Mouse (Mus musculus): ENCODE results near the gene Epb41l5. TPM values are rescaled to one million over a fixed set of nuclear protein-coding genes. Genes with fewer than 3 reads are reported as not detected.
A peak's percentile ranks its signal among the peaks of the same experiment; 100 is the strongest.

Gene Epb41l5
- 1.1 and 1.6 TPM in 2 replicates for polyA plus RNA-seq (2012; rRNA removed)

DNA sequence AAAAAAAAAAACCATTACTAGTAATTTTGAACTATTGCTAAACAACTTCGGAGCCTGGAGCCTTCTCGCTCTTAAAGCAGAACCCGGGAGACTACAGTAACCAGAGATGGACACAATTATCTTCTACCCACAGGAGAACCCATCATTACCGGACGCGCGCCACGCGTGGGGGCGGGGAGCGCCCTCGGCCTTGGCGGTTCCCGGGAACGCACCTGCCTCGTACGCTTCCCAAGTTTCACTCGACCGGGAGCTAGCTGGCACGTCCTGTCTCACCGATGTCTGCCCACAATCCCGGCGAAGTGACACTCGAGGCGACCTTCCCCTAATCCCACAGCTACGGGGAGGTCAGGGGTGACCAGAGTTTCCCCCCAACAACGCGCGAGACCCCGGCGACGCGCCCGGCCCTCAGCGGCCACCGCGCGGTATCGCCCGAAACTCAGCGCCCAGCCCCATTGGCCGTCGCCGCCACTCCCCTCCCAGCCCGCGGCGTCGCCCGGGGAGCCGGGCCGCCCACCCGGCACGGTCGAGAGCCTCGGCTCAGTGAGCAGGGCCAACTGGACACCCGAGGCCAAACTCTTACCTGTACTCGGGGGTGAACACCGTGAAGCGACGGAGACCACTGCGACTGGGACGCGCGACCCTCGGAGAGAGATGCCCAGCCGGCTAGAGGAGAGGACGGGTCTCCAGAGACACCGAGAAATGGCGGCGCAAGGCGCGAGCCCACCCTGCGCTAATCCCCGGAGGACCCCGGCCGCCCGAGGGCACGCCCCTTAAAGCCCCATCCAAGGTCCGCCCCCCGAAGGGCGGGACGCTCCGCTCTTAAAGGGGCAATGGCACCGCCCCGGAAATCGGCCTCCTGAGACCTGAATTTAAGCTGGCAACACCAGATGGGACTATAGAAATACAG lies at the start of gene Epb41l5:
TSS of gene Epb41l5 (minus strand) at position 796 of the 907 bp plus-strand sequence.
- WGBS, result under 1% methylated on average over 86 of the region's 86 CpGs
- no peak within 1 kb of the TSS for H3K27ac ChIP-seq (ENCODE audit: control insufficient read depth, insufficient read depth, low read length)
- H3K4me1 ChIP-seq (replicated peaks; ENCODE audit: control insufficient read depth, insufficient read depth, low read length), result peaks cover 3% of the 10 kb centered on the region; the same call in 1 of the 2 replicates
- TF ChIP-seq CTCF (IDR thresholded peaks at IDR 0.05; ENCODE audit: borderline replicate concordance, control insufficient read depth, extremely low read depth, insufficient read depth, low read length, poor library complexity), result 0 out of 2 replicates have a peak, but pooled peaks have one; percentile 11
- no peak for TF ChIP-seq POLR2A (IDR thresholded peaks at IDR 0.05; ENCODE audit: control insufficient read depth, extremely low read depth, insufficient read depth, low read length, poor library complexity)
- peak; percentile 82 for DNase-seq
- no peaks in the 10 kb centered on the region for H3K36me3 ChIP-seq (ENCODE audit: control insufficient read depth, insufficient read depth, low read length)
- no peaks in the 10 kb centered on the region; the same call in 1 of the 2 replicates for H3K27me3 ChIP-seq (ENCODE audit: control insufficient read depth, insufficient read depth, low read length)
- H3K4me3 ChIP-seq (ENCODE audit: control insufficient read depth, insufficient read depth, low read length), result peak within 1 kb of the TSS; percentile 54

DNA sequence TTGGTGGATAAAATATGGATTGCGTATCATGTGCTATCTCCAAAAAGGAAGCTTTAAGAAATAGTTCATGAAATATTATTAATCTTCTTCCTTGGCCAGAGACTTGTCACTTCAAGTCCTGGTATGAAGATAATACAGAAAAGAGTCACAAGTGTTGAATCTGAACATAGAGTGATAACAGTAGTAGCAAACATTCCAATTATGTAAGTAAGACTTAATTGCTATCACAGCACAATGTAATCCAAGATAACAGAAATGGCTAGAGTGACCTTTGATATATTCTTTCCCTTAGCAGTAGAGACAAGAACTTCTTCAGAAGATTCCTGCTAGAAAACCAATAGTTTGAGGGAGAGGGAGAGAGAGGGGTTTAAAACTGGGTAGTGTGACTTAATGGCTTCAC lies 48.1 kb upstream of the Epb41l5 start:
- H3K27me3 ChIP-seq (ENCODE audit: control insufficient read depth, insufficient read depth, low read length), result no peaks in the 10 kb centered on the region
- peaks cover 3% of the 10 kb centered on the region; the same call in 1 of the 2 replicates for H3K36me3 ChIP-seq (ENCODE audit: control insufficient read depth, insufficient read depth, low read length)
- no peaks in the 10 kb centered on the region for H3K4me1 ChIP-seq (replicated peaks; ENCODE audit: control insufficient read depth, insufficient read depth, low read length)
- 96% methylated on average over 1 of the region's 1 CpGs for WGBS
- TF ChIP-seq CTCF (IDR thresholded peaks at IDR 0.05; ENCODE audit: borderline replicate concordance, control insufficient read depth, extremely low read depth, insufficient read depth, low read length, poor library complexity) (no peak), POLR2A (IDR thresholded peaks at IDR 0.05; ENCODE audit: control insufficient read depth, extremely low read depth, insufficient read depth, low read length, poor library complexity) (no peak)
- no peak overlapping the region for H3K4me3 ChIP-seq (ENCODE audit: control insufficient read depth, insufficient read depth, low read length)
- no peak overlapping the region for H3K27ac ChIP-seq (ENCODE audit: control insufficient read depth, insufficient read depth, low read length)
- no peak for DNase-seq

DNA sequence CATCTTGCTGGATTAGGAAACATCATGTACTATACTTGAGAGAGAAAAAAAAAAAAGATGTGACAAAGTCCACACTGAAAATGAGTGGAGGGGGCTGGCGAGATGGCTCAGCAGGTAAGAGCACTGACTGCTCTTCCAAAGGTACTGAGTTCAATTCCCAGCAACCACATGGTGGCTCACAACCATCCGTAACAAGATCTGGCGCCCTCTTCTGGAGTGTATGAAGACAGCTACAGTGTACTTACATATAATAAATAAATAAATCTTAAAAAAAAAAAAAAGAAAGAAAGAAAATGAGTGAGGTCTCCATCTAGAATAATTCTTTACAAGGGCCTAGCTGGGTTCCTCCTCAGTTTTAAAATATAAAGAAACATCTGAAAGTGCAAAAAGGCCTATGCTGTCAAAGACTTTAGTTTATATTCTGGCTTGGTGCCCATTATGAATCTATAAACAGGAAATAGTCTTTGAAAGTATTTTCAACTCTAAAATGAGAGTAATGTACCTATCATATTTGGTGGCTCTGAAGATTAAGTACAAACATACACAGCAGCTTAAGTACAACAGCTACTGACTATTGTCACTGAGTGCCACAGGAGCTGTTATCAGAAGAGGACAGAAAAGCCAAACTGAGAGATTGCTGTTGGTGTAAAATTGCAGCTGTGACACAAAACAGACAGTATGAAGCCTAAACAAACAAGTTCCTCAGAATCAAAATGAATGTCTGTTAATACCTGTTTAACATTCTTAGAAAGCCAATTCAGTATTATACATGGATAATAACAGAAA lies 37.2 kb upstream of the Epb41l5 start:
- TF ChIP-seq POLR2A (IDR thresholded peaks at IDR 0.05; ENCODE audit: control insufficient read depth, extremely low read depth, insufficient read depth, low read length, poor library complexity) (no peak), CTCF (IDR thresholded peaks at IDR 0.05; ENCODE audit: borderline replicate concordance, control insufficient read depth, extremely low read depth, insufficient read depth, low read length, poor library complexity) (no peak)
- Histone ChIP-seq H3K4me3 (ENCODE audit: control insufficient read depth, insufficient read depth, low read length) (no peak overlapping the region), H3K27ac (ENCODE audit: control insufficient read depth, insufficient read depth, low read length) (no peak overlapping the region), H3K36me3 (ENCODE audit: control insufficient read depth, insufficient read depth, low read length) (no peaks in the 10 kb centered on the region), H3K27me3 (ENCODE audit: control insufficient read depth, insufficient read depth, low read length) (no peaks in the 10 kb centered on the region), H3K4me1 (replicated peaks; ENCODE audit: control insufficient read depth, insufficient read depth, low read length) (no peaks in the 10 kb centered on the region)
- DNase-seq, result no peak
- 95% methylated on average over 3 of the region's 3 CpGs for WGBS

DNA sequence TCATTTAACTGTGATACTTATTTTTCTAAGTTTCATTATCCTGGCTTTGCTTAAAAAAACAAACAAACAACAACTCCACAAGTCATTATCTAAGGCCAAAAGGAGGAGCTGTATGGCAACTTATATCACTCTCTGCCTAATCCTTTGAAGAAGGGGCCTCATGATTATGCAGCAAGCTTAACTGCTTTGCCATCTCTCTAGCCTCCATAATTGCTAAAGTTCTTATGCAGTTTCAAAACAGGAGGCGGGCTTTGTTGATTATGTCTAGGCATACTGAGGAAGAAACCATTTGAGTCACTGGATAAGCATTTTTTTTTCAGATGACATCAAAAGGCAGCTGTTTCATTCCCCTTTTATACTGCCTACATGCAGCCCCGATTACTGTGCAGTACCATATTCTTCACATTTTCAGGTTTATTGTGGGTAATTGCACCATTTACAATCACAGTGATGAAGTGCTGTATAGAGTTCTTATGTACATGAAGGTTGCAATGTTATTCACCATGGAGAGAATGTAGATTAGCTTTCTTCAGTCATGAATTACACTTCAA lies 32.9 kb upstream of the Epb41l5 start:
- no peak overlapping the region for H3K4me3 ChIP-seq (ENCODE audit: control insufficient read depth, insufficient read depth, low read length)
- WGBS, result 93% methylated on average over 2 of the region's 2 CpGs
- no peak for DNase-seq
- H3K27me3 ChIP-seq (ENCODE audit: control insufficient read depth, insufficient read depth, low read length), result no peaks in the 10 kb centered on the region
- H3K27ac ChIP-seq (ENCODE audit: control insufficient read depth, insufficient read depth, low read length), result no peak overlapping the region
- TF ChIP-seq POLR2A (IDR thresholded peaks at IDR 0.05; ENCODE audit: control insufficient read depth, extremely low read depth, insufficient read depth, low read length, poor library complexity) (no peak), CTCF (IDR thresholded peaks at IDR 0.05; ENCODE audit: borderline replicate concordance, control insufficient read depth, extremely low read depth, insufficient read depth, low read length, poor library complexity) (no peak)
- no peaks in the 10 kb centered on the region for H3K36me3 ChIP-seq (ENCODE audit: control insufficient read depth, insufficient read depth, low read length)
- H3K4me1 ChIP-seq (replicated peaks; ENCODE audit: control insufficient read depth, insufficient read depth, low read length), result no peaks in the 10 kb centered on the region

DNA sequence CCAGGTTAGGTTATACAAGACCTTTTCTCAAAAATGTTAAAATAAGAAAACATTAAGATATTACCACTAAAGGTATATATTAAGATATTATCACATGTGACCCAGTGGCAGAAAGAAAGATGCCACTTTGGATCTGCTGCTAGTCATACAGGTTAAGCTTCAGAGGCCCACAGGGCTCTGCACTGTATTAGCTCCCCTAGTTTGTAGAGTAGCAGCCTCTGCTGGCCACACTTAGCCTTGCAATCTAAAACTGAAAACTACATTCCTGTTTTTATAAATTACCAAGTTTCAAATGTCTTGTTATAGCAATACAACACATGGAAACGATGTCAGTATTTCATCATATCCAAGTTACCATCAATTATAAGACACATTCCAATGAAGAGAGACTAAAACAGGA lies 26.2 kb upstream of the Epb41l5 start:
- WGBS, result 68% methylated on average over 1 of the region's 1 CpGs
- Histone ChIP-seq H3K27ac (ENCODE audit: control insufficient read depth, insufficient read depth, low read length) (no peak overlapping the region), H3K4me3 (ENCODE audit: control insufficient read depth, insufficient read depth, low read length) (no peak overlapping the region), H3K36me3 (ENCODE audit: control insufficient read depth, insufficient read depth, low read length) (no peaks in the 10 kb centered on the region), H3K4me1 (replicated peaks; ENCODE audit: control insufficient read depth, insufficient read depth, low read length) (no peaks in the 10 kb centered on the region), H3K27me3 (ENCODE audit: control insufficient read depth, insufficient read depth, low read length) (no peaks in the 10 kb centered on the region)
- no peak for TF ChIP-seq POLR2A (IDR thresholded peaks at IDR 0.05; ENCODE audit: control insufficient read depth, extremely low read depth, insufficient read depth, low read length, poor library complexity)
- no peak for TF ChIP-seq CTCF (IDR thresholded peaks at IDR 0.05; ENCODE audit: borderline replicate concordance, control insufficient read depth, extremely low read depth, insufficient read depth, low read length, poor library complexity)
- DNase-seq, result peak; percentile 16

DNA sequence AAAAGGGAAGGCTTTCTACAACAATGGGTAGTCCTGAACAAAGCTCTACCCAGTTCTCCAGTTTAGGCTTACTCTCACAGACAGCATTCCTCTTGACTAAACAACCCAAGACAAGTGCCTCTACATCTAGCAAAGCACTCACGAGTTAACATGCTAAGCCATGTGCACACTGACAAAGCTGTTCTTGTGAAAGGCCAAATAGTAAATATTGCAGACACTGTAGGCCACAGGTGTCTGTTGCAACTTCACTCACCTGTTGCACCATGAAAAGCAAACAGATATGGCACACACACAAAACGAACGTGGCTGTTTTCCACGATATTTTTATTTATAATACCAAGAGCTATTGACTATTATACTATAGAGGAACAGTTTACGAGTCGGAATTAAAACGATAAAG lies 18.1 kb upstream of the Epb41l5 start:
- Histone ChIP-seq H3K4me3 (ENCODE audit: control insufficient read depth, insufficient read depth, low read length) (no peak overlapping the region), H3K36me3 (ENCODE audit: control insufficient read depth, insufficient read depth, low read length) (no peaks in the 10 kb centered on the region; the same call in 1 of the 2 replicates), H3K27ac (ENCODE audit: control insufficient read depth, insufficient read depth, low read length) (no peak overlapping the region), H3K4me1 (replicated peaks; ENCODE audit: control insufficient read depth, insufficient read depth, low read length) (no peaks in the 10 kb centered on the region), H3K27me3 (ENCODE audit: control insufficient read depth, insufficient read depth, low read length) (no peaks in the 10 kb centered on the region)
- TF ChIP-seq POLR2A (IDR thresholded peaks at IDR 0.05; ENCODE audit: control insufficient read depth, extremely low read depth, insufficient read depth, low read length, poor library complexity), result no peak
- no peak for TF ChIP-seq CTCF (IDR thresholded peaks at IDR 0.05; ENCODE audit: borderline replicate concordance, control insufficient read depth, extremely low read depth, insufficient read depth, low read length, poor library complexity)
- no peak for DNase-seq
- WGBS, result 96% methylated on average over 7 of the region's 7 CpGs

Data from thymus, adult 2 months (tissue).